Mouse (Mus musculus) T-cell, adult 2 months (primary cell): ENCODE results near the gene Poldip2.

ENCODE experiments used
- DNase-seq: peaks from one replicate; pipeline ENCODE4 v3.0.0; 2022; ENCODE audit warnings: low spot score

Poldip2 gene

DNA sequence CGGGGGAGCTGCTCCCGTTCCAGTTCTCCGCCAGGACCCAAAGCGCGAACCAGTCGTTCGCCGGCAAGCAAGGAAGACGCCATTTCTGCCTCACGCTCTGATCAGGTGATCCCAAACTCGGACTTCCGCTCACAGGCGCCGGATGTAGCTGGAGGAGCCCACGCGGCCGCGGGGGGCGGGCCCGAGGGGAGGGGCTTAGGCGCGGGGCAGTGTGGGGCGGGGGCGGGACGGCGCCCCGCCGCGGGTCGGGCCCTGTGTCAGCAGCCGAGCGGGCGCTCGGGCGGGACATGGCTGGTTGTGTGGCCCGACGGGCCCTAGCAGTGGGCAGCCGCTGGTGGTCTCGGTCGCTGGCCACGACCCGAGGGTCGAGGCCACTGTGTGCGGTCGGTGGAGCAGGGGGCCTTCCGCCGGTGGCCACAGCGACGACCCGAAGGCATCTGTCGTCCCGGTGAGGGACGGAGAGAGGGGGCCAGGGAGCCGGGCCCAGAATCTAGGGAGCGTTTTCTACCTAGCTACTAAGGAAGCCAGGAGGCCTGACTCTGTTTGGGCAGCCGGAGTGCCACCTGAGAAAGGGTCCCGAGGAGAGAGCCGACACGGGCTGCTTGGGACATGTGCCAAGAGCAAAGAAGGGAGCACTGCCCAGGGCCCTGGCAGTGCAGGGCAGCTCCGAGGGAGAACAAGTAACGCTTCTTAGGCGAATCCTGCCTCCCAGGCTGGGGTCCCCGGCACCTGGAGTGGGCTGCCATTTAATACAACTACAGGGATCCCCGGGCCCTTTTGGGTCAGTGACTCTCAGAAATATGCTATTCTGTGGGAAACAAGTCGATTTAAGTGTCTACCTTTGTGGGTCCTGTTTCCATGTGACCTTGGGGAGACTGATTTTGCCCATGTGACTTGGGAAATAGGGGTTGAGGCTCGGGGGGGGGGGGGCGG lies at the start of gene Poldip2, which contains the start of gene Tmem199:
Gene Poldip2 (plus strand): TSS at position 169 of the 933 bp plus-strand sequence.
Gene Tmem199 (minus strand): TSS at position 148 of the 933 bp plus-strand sequence.
- peak; percentile 91 for DNase-seq

DNA sequence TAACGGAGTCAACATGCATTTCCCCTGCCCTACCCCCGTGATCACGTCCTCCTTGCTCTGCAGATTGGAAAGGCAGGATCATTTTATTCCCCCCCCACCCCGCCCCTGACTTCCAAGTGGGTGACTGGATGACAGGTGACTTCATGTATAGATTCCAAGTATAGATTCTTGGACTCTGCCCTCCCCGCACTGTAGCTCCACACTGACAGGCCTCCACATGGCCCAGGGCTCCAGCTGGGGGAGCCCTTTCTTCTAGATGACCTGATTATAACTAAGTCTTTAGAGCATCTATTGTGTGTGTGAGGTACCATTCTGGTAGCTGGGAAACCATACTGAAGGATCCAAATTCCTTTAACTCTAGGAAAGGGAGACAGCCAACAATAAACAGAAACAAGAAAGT lies 49.3 kb upstream of the Poldip2 start:
- no peak for DNase-seq

DNA sequence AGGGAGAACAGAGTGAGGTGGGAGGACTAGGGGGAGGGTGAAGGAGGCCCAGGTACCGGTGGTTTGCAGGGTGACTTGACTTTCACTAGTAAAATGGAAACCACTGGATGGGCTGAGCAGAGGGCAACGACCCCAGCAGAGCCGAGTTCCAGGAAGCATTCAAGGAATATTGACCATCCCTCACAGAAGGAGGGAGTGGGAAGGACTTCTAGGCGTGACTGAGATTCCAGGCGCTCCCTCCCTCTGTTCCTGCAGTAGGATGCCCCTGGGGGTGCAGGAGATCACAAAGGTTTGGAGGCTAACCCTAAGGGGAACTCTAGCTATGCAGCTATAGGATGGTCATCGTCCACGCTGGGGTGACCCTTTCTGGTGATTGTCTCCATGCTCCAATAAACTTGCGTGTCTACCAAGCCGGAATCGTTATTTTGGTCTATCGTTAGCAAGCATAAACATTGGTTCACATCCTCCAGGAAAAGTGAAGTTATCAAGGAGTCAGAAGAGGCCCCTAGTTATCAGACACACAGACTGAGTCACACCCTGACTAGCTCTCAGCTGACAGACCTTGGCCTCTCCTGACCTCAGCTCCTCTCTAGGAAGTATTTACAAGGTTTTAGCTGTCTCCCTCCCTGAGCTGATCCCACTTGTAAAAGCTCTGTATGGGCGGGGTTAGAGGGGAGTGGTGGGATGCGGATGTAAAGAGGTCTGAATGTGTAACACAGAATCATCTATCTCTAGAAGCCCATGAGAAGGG lies 48.5 kb upstream of the Poldip2 start:
- no peak for DNase-seq

DNA sequence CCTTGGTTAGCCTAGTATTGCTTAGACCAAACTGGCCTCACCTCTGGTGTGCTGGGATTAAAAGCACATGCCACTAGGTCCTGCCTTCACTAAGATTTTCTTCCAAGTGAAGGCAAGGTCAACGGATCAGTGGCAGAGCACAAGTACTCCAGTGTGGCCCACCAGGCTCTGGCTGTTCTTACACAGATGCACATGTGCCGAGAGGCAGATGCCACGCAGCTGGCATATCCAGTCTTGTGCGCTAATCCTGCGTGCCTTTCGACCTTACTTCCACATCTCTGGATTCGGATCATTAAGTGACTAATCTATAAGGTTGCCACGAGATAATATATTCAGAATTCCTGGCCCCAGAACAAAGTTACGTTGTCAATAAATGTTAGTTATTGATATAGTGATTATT lies 46.9 kb upstream of the Poldip2 start:
- no peak for DNase-seq

DNA sequence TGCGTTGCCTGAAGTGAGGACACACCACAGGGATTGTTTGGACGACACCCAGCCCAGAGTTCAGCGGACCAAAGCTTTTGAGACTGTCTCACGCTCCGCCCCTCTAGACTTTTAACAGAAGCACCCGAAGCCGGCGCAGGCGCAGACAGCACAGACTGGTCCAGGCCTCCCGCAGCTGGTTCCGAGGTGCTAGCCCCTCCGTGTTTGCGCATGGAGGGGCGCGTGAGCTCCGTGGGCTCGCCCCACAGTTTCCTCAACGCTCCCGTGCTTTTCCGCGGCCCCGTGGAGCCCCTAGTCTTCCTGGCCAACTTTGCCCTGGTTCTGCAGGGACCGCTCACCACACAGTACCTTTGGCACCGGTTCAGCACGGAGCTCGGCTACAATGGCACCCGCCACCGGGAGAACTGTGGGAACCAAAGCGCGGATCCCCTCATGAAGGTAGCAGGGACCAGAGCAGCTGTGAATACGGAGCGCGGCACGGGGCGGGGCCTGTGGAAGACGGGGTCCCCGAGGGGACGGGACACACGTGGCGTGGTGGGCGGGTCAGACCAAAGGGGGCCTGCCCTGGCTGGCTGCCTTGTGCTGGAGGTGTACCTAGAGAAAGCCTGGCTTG lies 46.3 kb upstream of the Poldip2 start, which contains the start of gene Slc46a1:
Gene Slc46a1 (plus strand): TSS at position 130 of the 613 bp plus-strand sequence.
- DNase-seq, result peak; percentile 62

DNA sequence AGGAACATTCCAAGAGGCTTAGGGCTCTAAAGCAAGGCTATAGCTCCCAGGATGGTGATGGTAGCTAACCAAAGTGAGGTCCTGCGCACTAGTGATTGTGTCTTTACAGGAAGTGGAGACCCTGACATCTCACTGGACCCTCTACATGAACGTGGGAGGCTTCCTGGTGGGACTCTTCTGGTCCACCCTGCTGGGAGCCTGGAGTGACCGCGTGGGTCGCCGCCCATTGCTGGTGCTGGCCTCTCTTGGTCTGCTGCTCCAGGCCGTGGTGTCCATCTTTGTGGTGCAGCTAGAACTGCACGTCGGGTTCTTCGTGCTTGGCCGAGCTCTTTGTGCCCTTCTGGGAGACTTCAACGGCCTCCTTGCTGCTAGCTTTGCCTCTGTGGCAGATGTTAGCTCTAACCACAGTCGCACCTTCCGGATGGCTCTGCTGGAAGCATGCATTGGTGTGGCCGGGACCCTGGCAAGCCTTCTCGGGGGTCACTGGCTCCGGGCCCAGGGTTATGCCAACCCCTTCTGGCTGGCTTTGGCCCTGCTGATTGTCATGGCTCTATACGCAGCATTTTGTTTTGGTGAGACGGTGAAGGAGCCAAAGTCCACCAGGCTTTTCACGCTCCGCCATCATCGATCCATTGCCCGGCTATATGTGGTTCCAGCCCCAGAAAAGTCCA lies 45.6 kb upstream of the Poldip2 start:
- DNase-seq, result no peak

DNA sequence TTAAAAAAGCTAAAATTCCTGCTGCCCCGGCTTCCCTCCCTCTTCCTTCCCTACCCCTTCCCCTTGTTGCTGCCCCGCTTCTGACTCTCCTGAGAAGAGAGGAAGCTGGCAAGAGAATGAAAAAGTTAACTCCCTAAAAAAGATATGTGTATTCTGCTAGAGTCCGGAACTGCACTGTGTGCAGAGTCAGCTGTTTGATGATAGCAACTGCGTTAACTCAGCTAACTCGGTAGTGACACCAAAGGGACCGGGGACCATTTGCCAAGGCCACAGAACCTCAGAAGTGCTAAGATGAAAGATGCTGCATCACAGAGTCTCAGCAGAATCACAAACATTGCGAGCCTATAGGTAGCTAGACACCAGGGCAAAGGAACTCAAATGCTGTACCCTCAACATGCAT lies 44.5 kb upstream of the Poldip2 start:
- no peak for DNase-seq

DNA sequence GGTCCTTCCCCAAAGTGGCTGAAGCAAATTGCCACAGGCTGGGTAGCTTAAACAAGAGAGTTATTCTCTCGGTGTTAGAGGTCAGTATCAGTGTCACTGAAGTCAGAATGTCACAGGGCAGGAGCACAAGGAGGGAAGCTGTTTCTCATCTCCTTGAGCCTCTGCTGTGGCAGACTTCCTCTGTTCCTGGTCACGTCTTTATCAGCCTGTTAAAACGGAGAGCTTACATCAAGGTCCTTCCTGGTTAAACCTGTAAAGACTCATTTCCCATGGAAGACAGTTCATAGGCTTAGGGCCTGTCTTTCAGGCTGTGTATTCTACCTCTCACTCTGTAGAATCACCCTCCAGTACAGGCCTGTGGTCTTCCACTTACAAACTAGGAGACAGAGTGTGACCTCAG lies 44.1 kb upstream of the Poldip2 start:
- DNase-seq, result no peak

DNA sequence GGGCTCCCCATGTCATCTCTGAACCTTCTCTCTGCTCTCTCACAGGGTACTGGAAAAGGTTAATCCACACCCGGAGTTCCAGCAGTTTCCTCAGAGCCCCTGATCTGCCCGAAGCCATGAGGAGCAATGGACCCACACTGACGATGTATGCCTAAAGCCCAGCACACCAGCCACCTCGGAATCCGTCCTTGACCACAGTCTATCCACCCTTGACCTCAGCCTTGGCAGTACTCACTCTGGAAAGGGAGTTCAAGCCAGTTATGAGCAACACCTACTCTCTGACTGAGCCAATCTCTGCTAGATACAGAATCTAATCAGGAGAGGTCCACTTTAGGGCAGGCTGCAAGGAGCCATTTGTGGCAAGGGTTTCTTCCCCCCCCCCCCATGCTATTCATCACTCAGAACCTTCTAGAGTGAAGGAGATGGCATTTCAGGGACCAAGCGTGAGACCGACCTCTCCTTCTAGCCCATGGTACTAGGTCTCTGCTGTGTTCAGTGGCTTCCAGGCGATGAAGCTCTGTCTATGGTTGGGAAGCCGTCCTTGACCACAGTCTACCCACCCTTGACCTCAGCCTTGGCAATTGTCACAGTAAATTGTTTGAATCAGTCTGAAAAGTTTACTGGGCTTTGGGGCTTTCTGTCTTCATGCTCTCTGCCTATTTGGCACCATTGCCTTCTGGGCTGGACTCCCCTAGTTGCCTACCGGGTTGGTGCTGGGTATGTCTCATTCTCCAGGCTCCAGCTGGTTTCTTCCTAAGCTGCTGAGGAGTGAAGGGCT lies 40.5 kb upstream of the Poldip2 start:
- DNase-seq, result no peak

DNA sequence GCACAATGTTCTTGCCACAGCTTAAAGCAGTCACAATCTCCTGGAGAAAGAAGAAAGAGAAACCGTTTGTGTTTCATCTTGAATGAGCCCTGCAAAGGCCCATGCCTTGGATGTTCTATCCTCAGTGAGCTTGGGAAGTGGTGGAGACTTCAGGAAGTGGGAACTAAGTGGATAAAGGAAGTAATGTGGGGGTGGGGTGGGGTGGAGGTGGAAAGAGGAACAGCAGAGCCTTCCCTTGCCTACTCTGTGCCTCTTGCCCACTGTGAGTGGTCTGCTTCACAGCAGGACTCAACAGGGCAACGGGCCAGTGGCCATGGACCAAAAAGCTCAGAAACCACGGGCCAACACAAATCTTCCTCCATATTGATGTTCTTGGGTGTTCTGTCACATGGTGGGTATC lies 36.7 kb upstream of the Poldip2 start:
- no peak for DNase-seq

DNA sequence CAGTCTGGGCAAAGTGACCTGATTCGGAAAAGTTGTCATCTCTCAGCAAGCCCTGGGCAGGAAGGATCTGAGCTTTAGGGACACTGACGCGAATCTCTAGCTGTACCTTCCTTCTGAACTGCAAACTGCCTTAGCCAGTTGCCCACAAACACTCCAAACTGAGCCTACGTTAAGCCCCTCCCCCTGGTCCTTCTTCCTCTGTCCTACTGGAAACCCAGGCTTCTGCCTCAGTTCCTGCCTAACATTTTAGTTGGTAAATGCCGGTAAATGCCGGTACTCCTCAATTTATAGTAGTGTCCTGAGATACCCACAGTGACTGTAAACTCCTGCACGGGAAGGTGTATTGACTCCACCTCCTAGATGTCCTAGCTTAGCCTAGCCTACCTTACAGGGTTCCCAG lies 28.4 kb upstream of the Poldip2 start:
- no peak for DNase-seq

DNA sequence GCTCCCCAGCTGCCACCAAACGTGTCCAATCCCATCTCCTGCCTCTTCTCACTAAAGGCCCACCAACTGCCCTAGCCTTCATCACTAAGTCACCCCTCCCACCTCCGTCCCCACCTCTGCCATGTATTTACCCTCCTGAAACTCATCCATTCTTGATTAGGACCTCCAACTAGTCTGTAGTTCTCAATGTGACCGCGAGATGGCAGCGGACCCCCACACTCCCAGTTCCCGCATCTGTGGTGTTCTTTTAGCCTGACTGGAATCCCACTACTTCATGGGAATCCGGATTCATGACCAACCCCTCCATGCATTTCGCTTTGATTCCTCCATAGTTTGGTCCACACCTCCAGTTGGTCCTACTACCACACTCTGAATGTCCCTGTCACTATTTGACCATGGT lies 23.8 kb upstream of the Poldip2 start:
- DNase-seq, result peak; percentile 56

DNA sequence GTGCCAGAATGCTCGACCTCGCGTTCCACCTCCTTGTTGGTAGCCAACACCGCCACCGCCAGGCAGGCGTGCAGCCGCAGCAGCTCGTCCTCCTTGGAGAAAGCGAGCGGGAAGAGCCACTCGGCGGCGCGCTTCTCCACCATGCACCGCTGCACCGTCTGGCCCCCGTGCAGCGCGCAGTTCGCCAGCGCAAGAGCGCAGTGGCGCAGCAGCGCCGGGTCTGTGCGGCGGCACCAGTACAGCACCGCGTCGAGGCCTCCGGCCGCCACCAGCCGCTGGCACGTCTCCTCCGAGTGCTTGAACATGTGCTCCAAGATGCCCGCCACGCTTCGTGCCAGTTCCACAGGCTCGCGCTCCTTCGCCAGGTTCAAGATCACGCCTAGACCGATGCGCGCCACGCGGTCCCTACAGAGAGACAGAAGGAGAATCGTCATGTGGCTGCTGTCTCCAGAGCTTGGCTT lies 21.2 kb upstream of the Poldip2 start:
- no peak for DNase-seq

DNA sequence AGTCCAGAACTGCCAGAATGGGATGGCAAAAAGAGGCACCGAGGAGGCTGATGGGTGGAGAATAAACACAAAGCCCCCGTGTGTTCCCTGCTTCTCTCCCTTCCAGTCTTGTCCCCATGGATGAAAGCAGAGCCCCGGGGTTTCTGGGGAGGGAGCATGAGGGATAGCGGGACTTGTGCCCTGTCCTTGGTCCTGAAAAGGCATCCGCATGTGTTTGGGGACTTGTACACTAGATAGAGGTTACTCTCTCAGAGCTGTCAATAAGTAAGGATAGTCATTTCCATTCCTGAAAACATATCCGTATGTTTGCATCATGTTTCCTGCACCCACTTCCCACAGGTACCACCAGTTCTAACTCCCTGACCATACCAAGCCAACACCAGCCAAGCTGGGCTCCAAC lies 16.1 kb upstream of the Poldip2 start:
- DNase-seq, result no peak

DNA sequence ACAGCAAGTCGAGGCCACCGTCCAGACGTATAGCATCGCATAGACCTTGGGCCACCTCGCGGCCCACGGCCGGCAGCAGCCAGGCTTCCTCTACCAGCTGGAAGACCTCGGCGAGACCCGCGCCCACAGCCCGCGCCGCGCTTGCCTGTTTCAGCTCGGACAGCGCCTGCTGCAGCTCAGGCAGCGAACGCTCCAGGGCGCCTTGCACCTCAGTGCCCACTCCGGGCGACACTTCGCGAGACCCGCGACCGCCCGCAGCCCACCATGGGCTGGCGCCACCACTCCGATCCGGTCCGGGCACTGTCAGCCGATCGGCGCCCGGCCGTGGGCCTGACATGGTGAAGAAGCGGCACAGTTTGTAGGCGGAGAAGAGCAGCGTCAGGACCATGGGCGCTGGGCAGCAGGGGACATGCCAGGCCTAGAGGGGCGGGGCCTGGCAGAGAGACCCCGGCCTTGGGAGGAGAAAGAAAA lies 14.9 kb upstream of the Poldip2 start:
- peak; percentile 12 for DNase-seq

DNA sequence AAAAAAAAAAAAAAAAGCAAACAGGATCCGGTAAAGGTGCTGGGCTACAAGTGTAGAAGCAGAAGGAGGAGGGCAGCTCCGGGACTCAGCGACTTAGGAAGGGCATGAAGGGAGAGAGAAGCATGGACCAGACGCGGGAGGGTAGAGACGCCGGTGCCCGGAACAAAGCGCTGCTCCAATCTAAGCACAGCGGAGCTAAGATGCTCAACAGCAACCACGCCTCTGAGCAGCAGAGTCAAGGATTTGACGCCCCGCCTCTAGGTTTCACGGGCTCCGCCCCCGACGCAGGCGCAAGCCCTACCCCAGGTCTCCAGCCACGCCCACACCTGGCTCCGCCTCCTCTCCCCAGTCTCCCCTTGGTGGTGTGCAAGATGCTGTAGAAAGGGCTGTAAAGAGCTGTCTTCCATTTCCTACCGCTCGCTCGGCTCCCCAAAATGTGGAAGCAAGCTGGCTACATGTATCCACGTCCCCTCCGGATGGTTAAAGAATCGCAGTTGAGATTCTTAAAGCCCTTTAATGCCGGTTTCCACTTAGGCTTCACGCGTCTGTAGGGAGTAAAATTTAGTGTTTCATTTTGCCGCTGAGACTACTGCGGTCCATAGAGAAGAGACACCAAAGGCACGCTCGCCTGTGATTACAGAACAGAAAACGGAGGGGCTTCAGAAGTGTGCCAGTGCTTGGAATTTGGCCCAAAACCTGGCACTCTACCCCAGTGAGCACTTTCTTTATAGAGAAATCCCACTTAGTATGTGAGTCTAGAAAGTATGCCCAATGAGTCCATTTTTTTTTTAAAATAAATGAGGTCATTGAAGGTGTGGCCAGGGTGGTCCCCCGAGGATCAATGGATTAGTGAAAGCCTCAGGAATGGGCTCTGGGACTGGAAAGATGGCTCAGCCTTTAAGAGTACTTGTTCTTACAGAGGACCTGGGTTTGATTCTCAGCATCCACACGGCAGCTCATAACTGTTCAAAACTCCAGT lies 14.2 kb upstream of the Poldip2 start, which contains the start of gene Sarm1:
Gene Sarm1 (minus strand): TSS at position 211 of the 979 bp plus-strand sequence.
- DNase-seq, result peak; percentile 98

DNA sequence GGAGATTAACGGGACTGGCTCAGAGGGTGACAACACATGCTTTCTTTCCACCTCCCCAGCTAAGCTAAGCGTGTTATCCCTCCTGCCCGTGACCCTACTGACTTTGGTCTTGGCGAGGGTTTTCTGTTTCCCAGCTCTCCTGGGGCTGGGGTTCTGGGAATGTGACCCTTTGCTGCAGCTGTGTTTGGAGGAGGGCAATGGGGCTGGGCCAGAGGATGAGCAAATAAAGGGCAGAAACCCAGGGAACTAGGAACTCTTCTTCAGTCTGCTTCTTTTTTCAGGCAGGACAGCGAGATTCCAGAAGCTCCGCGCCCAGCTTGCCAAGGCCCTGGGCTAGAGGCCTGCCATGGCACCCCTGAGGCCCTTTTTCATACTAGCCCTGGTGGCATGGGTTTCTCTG lies 13.0 kb upstream of the Poldip2 start, which contains the start of gene Vtn:
Gene Vtn (plus strand): TSS at position 88 of the 400 bp plus-strand sequence.
- no peak for DNase-seq

DNA sequence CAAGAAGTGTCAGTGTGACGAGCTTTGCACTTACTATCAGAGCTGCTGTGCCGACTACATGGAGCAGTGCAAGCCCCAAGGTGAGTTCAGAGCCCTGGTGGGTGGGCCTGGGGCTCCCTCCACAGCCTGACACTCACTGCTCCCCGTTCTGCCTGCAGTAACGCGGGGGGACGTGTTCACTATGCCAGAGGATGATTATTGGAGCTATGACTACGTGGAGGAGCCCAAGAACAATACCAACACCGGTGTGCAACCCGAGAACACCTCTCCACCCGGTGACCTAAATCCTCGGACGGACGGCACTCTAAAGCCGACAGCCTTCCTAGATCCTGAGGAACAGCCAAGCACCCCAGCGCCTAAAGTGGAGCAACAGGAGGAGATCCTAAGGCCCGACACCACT lies 12.4 kb upstream of the Poldip2 start:
- DNase-seq, result no peak

DNA sequence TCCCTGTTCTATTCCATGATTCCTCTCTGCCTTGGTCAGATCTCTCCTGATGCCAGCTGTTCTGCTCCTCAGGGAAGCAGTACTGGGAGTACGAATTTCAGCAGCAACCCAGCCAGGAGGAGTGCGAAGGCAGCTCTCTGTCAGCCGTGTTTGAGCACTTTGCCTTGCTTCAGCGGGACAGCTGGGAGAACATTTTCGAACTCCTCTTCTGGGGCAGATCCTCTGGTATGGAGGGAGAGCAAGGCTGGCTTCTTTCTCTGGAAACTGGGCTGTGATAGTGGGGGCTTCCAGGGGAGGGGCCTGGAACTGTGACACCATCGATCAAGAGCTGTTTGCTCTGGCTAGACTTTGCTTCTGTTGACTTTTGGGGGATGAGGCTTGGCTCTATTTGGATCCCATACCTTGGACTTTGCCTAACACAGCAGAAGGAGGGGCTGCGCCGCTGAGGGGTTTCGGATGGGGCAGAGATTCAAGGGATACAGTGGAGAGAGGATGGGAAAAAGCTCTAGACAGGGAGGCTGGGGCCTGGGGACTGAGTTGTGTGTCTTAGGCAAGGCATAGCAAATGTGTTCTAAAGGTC lies 11.3 kb upstream of the Poldip2 start:
- DNase-seq, result no peak
